Mouse (Mus musculus): ENCODE data around the gene Zfp451.

Gene Zfp451

GRCm38 (mm10) chr1:33717636-33718035 is 96.8 kb downstream of the Zfp451 start:
- DNase-seq (ENCODE audit: low read depth, low spot score), result no peak

GRCm38 (mm10) chr1:33714796-33715195 is 99.6 kb downstream of the Zfp451 start:
- DNase-seq (ENCODE audit: low read depth, low spot score), result no peak

- no peak for DNase-seq (ENCODE audit: low read depth, low spot score)
These were observed 102.4 kb downstream of the Zfp451 start for GRCm38 (mm10) chr1:33712026-33712425.

Measured in embryo, embryonic 11.5 days (tissue).